Mouse (Mus musculus): ENCODE results near the gene Smdt1. TPM values are rescaled to one million over a fixed set of nuclear protein-coding genes. Genes with fewer than 3 reads are reported as not detected.
"Not testable (repeated sequence)": the region's sequence is repeated elsewhere in the genome, so short reads cannot be mapped to it uniquely, and the experiment has no call there.

The Smdt1 gene
- polyA plus RNA-seq, 1 experiment from 2014 or later, result 392 TPM

DNA sequence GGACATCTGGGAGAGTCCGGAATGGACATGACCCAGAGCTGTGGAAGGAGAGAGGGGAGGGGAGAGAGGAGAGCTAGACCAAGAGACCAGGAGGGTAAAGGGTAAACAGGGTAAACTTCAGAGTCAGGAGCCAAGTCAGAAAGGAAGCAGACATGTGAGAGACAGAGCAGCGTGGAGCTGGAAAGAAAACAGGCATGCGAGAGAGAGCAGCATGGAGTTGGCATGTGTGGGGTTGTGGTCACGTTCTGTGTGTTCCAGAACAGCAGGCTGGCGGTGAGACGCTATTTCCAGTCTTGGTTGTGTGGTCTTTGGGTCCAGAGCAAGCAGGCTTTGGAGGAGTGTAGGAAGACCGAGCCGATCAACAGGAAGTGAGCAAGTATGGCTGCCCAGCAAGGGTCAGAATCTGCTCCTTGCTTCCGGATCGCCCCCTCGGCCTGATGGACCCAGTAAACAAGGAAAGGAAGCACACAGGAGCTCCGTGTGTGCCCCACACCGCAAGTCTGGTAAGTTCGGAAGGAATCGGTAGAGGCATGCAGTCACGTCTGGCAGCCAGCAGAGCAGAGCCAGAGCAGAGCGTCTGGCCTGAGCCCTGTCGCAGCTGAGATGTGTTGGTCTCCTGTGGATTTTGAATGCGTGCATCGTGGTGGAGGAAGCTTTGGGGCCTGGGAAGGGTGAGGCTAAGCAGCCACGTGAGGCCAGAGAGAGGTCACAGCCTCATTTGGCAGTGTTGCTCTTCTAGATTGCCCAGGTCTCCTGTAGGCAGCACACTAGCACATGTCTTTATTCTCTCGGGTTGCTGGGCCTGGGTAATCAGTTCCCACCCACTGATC, 19.9 kb downstream of the Smdt1 start:
- H3K27me3 ChIP-seq (ENCODE audit: control insufficient read depth, insufficient read depth, low read length), result peaks cover 3% of the 10 kb centered on the region; the same call in 1 of the 2 replicates
- H3K27ac ChIP-seq (ENCODE audit: low read depth, low read length), result no peak overlapping the region
- H3K9ac ChIP-seq (replicated peaks; ENCODE audit: low read depth, low read length), result peak overlapping the region; percentile 16; the same call in 1 of the 2 replicates
- H3K36me3 ChIP-seq (ENCODE audit: control insufficient read depth, insufficient read depth, low read length), result no peaks in the 10 kb centered on the region
- H3K4me3 ChIP-seq (ENCODE audit: low read depth, low read length), result no peak overlapping the region
- H3K9me3 ChIP-seq (ENCODE audit: control insufficient read depth, low read length), result no peaks in the 10 kb centered on the region
- H3K4me1 ChIP-seq (ENCODE audit: control insufficient read depth, insufficient read depth, low read length), result peaks cover 5% of the 10 kb centered on the region; the same call in 1 of the 2 replicates
- no peak overlapping the region for H3K4me2 ChIP-seq (ENCODE audit: low read depth, low read length)
- WGBS, result 69% methylated on average over 22 of the region's 22 CpGs
- ATAC-seq (ENCODE audit: low read depth), result no peak

DNA sequence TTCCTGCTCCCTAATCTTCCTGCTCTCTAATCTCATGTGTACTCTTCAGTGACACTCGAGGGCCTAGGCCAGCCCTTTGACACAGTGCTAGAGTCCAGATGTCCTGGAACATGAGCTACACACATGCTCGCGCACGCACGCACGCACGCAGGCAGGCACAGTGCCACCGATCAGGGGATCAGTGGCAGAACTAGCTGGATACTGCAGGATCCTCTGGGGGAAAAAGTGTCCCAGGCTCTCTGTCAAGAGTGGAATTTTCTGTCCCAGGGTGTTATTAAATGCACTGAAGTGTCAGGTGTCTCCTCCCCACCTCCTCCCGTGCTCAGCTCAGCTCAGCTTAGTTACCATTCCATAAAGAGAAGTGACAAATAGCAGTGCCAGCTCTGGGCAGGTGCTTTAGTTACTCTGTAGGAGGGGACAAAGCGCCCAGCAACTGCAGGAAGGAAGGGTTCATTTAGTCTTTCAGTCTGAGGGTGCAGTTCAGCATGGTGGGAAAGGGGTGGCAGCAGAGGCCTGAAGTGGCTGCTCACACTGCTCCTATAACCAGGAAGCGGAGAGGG, 22.8 kb downstream of the Smdt1 start:
- Histone ChIP-seq H3K4me1 (ENCODE audit: control insufficient read depth, insufficient read depth, low read length) (no peaks in the 10 kb centered on the region), H3K36me3 (ENCODE audit: control insufficient read depth, insufficient read depth, low read length) (no peaks in the 10 kb centered on the region), H3K27ac (ENCODE audit: low read depth, low read length) (no peak overlapping the region), H3K27me3 (ENCODE audit: control insufficient read depth, insufficient read depth, low read length) (no peaks in the 10 kb centered on the region), H3K9me3 (ENCODE audit: control insufficient read depth, low read length) (no peaks in the 10 kb centered on the region), H3K4me3 (ENCODE audit: low read depth, low read length) (no peak overlapping the region), H3K9ac (replicated peaks; ENCODE audit: low read depth, low read length) (no peak overlapping the region), H3K4me2 (ENCODE audit: low read depth, low read length) (no peak overlapping the region)
- no peak for ATAC-seq (ENCODE audit: low read depth)
- 77% methylated on average over 11 of the region's 11 CpGs for WGBS

DNA sequence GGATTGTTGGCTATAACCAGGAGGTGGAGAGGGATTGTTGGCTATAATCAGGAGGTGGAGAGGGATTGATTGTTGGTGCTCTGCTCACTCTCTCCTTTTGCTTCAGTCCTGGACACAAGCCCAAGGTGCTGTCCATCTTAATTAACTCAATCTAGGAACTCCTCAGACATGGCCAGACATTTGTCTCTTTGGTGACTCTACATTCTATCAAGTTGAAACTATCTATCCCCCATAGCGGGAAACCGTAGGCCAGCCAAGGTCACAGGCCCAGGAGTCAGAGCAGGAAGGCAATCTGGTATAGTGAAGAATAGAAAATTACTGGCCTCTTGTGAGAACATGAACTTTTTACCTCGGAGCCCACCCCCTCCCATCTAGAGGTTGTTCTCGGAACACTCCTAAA, 23.5 kb downstream of the Smdt1 start:
- whole genome bisulfite sequencing, result 85% methylated on average over 4 of the region's 4 CpGs
- no peak overlapping the region for H3K4me2 ChIP-seq (ENCODE audit: low read depth, low read length)
- H3K27ac ChIP-seq (ENCODE audit: low read depth, low read length), result no peak overlapping the region
- H3K4me3 ChIP-seq (ENCODE audit: low read depth, low read length), result no peak overlapping the region
- H3K9me3 ChIP-seq (ENCODE audit: control insufficient read depth, low read length), result no peaks in the 10 kb centered on the region
- no peaks in the 10 kb centered on the region for H3K36me3 ChIP-seq (ENCODE audit: control insufficient read depth, insufficient read depth, low read length)
- no peaks in the 10 kb centered on the region for H3K4me1 ChIP-seq (ENCODE audit: control insufficient read depth, insufficient read depth, low read length)
- ATAC-seq (ENCODE audit: low read depth), result no peak
- no peak overlapping the region for H3K9ac ChIP-seq (replicated peaks; ENCODE audit: low read depth, low read length)
- no peaks in the 10 kb centered on the region for H3K27me3 ChIP-seq (ENCODE audit: control insufficient read depth, insufficient read depth, low read length)

DNA sequence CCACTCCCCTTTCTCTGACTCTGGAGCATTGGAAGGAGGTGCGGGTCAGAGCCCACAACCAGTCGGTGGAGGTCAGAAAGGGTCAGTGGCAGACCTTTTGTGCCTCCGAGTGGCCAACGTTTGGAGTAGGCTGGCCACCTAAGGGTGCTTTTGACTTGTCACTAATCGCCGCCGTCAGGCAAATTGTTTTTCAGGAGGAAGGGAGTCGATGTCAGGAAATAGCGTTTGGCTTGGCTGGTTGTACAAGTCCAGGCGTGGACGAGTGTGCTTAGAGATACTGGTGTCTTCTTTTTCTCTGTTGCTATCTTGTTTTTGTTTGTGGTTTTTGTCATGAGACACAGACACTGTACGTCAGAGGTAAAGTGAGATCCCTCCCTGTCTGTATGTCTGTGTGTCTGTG, 25.0 kb downstream of the Smdt1 start:
- H3K36me3 ChIP-seq (ENCODE audit: control insufficient read depth, insufficient read depth, low read length); H3K27ac ChIP-seq (ENCODE audit: low read depth, low read length); H3K27me3 ChIP-seq (ENCODE audit: control insufficient read depth, insufficient read depth, low read length); H3K4me3 ChIP-seq (ENCODE audit: low read depth, low read length); H3K4me1 ChIP-seq (ENCODE audit: control insufficient read depth, insufficient read depth, low read length); H3K9me3 ChIP-seq (ENCODE audit: control insufficient read depth, low read length); H3K9ac ChIP-seq (replicated peaks; ENCODE audit: low read depth, low read length); H3K4me2 ChIP-seq (ENCODE audit: low read depth, low read length); ATAC-seq (ENCODE audit: low read depth): not testable (repeated sequence)
- WGBS, result 75% methylated on average over 7 of the region's 12 CpGs

DNA sequence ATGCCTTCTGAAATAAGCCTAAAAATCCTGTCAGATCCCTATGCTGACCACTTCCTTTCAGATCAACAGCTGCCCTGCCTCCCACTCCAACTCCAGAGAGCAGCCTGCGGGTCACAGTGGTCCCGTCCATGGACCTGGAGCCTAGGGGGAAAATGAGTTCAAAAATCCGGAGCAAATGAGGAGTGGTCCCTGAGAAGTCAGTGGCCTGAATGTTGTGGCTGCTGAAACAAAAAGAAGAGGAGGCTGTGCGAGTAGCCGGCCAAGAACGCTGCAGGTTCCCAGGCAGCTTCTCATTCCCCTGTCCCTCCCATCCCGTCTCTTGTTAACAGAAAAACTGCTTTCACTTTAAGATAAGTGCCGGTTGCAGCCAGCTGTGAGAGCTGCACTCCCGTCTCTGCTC, 25.8 kb downstream of the Smdt1 start:
- not testable (repeated sequence) for ATAC-seq (ENCODE audit: low read depth); H3K4me3 ChIP-seq (ENCODE audit: low read depth, low read length); H3K4me1 ChIP-seq (ENCODE audit: control insufficient read depth, insufficient read depth, low read length); H3K9me3 ChIP-seq (ENCODE audit: control insufficient read depth, low read length); H3K27me3 ChIP-seq (ENCODE audit: control insufficient read depth, insufficient read depth, low read length); H3K4me2 ChIP-seq (ENCODE audit: low read depth, low read length); H3K9ac ChIP-seq (replicated peaks; ENCODE audit: low read depth, low read length); H3K27ac ChIP-seq (ENCODE audit: low read depth, low read length); H3K36me3 ChIP-seq (ENCODE audit: control insufficient read depth, insufficient read depth, low read length)
- WGBS, result 13% methylated on average over 6 of the region's 9 CpGs

DNA sequence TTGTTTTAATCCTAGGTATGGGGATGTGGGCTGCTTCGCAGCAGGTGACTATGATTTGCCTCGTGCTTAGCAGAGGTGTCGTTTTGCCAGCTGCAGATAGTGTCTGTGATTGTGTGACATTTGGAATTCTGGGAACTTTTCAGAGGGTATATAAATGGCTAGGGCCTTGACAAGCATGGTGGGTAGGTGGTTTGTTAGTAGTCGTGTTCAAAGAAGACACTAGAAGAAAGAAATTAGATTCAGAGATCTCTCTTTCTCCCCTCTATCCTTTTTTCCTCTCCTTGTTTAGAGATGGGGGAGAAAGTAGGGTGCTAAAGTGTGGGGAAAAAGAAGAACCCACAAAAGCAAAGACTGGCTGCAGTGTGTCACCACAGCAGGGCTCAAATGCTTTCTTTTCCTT, 29.4 kb downstream of the Smdt1 start:
- H3K4me2 ChIP-seq (ENCODE audit: low read depth, low read length), result no peak overlapping the region
- H3K4me1 ChIP-seq (ENCODE audit: control insufficient read depth, insufficient read depth, low read length), result no peaks in the 10 kb centered on the region
- no peak for ATAC-seq (ENCODE audit: low read depth)
- no peak overlapping the region for H3K9ac ChIP-seq (replicated peaks; ENCODE audit: low read depth, low read length)
- H3K36me3 ChIP-seq (ENCODE audit: control insufficient read depth, insufficient read depth, low read length), result no peaks in the 10 kb centered on the region
- 95% methylated on average over 4 of the region's 4 CpGs for WGBS
- H3K9me3 ChIP-seq (ENCODE audit: control insufficient read depth, low read length), result no peaks in the 10 kb centered on the region
- no peak overlapping the region for H3K27ac ChIP-seq (ENCODE audit: low read depth, low read length)
- no peaks in the 10 kb centered on the region for H3K27me3 ChIP-seq (ENCODE audit: control insufficient read depth, insufficient read depth, low read length)
- no peak overlapping the region for H3K4me3 ChIP-seq (ENCODE audit: low read depth, low read length)

DNA sequence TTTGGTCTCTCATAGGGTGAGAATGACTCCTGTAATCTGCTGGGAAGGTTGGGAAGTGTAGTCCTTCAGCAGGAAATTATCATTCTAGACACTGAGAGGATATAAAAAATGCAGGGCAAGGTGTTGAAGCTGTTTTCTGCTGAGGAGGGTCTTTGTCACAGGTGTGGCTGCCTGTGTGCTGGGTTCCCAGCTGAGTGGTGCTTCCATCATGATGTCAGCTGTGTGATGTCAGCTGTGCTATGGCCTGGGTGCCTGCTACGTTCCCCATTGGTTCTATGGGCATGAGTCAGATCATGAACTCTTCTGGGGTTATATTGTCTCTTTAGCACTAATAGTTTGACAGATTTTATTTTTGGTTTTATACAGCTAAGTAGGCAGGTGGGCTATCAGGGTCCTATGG, 30.1 kb downstream of the Smdt1 start:
- ATAC-seq (ENCODE audit: low read depth), result no peak
- Histone ChIP-seq H3K4me1 (ENCODE audit: control insufficient read depth, insufficient read depth, low read length) (no peaks in the 10 kb centered on the region), H3K27ac (ENCODE audit: low read depth, low read length) (no peak overlapping the region), H3K4me3 (ENCODE audit: low read depth, low read length) (no peak overlapping the region), H3K36me3 (ENCODE audit: control insufficient read depth, insufficient read depth, low read length) (no peaks in the 10 kb centered on the region), H3K9me3 (ENCODE audit: control insufficient read depth, low read length) (no peaks in the 10 kb centered on the region), H3K9ac (replicated peaks; ENCODE audit: low read depth, low read length) (no peak overlapping the region), H3K27me3 (ENCODE audit: control insufficient read depth, insufficient read depth, low read length) (no peaks in the 10 kb centered on the region), H3K4me2 (ENCODE audit: low read depth, low read length) (no peak overlapping the region)
- WGBS, result 79% methylated on average over 1 of the region's 1 CpGs

DNA sequence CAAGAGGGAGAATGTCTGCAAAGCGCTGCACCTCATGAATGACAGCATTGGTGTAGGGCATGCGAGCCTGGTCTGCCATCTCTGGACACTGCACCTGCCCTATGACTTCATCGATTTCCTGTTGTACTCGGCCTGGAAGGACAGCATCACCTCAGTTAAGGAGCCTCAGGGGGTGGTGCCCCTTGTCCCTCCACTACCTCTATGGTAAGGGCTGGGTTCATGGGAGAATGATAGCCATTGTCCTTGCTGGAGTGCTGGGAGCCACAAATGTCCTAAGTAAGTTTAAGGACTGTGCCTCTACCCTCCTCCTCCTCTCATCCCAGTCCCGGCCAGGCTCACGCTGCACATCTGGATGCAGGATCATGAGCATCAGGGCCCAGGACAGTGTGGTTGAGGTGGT, 33.7 kb downstream of the Smdt1 start:
- no peak for ATAC-seq (ENCODE audit: low read depth)
- Histone ChIP-seq H3K27ac (ENCODE audit: low read depth, low read length) (no peak overlapping the region), H3K36me3 (ENCODE audit: control insufficient read depth, insufficient read depth, low read length) (no peaks in the 10 kb centered on the region), H3K9ac (replicated peaks; ENCODE audit: low read depth, low read length) (no peak overlapping the region), H3K9me3 (ENCODE audit: control insufficient read depth, low read length) (no peaks in the 10 kb centered on the region), H3K4me1 (ENCODE audit: control insufficient read depth, insufficient read depth, low read length) (no peaks in the 10 kb centered on the region), H3K4me3 (ENCODE audit: low read depth, low read length) (no peak overlapping the region), H3K27me3 (ENCODE audit: control insufficient read depth, insufficient read depth, low read length) (no peaks in the 10 kb centered on the region), H3K4me2 (ENCODE audit: low read depth, low read length) (no peak overlapping the region)
- 93% methylated on average over 6 of the region's 6 CpGs for WGBS

DNA sequence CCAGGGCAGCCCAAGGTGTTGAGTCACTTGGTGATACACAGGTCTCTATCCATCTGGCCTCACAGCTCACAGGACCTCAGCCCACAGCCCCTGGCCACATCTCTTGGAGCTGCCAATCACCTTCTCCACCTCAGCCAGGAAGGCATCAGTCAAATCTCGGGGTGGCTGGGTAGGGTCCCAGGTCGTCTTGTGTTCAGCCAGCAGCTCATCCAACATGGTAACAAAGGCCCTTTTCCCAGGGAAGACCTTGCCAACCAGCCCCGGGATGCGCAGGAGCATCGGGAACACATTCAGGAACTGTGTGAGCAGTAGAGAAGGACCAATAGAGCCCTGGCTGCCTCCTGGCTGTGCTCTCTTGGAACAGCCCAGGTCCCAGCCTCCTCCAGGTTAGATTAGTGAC, 34.2 kb downstream of the Smdt1 start:
- Histone ChIP-seq H3K9ac (replicated peaks; ENCODE audit: low read depth, low read length) (no peak overlapping the region), H3K27ac (ENCODE audit: low read depth, low read length) (no peak overlapping the region), H3K4me1 (ENCODE audit: control insufficient read depth, insufficient read depth, low read length) (no peaks in the 10 kb centered on the region), H3K27me3 (ENCODE audit: control insufficient read depth, insufficient read depth, low read length) (no peaks in the 10 kb centered on the region), H3K9me3 (ENCODE audit: control insufficient read depth, low read length) (no peaks in the 10 kb centered on the region), H3K4me3 (ENCODE audit: low read depth, low read length) (no peak overlapping the region), H3K36me3 (ENCODE audit: control insufficient read depth, insufficient read depth, low read length) (no peaks in the 10 kb centered on the region), H3K4me2 (ENCODE audit: low read depth, low read length) (no peak overlapping the region)
- WGBS, result 90% methylated on average over 5 of the region's 5 CpGs
- ATAC-seq (ENCODE audit: low read depth), result no peak

All from neural tube, embryonic 14.5 days (tissue).